Mouse (Mus musculus): ENCODE measurements around the gene Ppp6r1. TPM values are rescaled to one million over a fixed set of nuclear protein-coding genes. Genes with fewer than 3 reads are reported as not detected.

Gene Ppp6r1
- total and polyA plus RNA-seq, 2 experiments from 2014 or later: 9.4 to 142 TPM

DNA sequence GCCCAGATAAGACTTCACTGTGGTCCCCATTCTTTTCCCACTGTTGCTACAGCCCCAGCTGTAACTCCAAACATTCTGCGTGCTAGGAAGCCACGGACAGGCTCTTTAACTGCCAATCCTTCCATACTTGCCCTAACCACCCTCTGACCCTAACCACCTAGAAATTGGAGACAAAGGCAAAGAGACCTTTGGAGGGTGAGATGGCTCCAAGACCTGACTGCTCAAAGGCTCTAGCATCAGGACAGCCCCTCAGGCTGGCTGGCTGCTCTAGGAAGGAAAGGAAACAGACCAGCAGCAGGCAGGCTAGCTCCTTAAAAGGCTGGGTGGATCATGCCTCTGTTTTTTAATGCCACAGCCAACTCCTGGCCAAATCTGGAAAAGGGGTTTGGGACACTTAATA, 4.6 kb downstream of the Ppp6r1 start:
- H3K9ac ChIP-seq (replicated peaks; ENCODE audit: low read length): no peak overlapping the region
- peak overlapping the region; percentile 32; the same call in 1 of the 2 replicates for H3K27ac ChIP-seq
- 0 out of 2 replicates have a peak, but pooled peaks cover 9% of the 10 kb centered on the region for H3K36me3 ChIP-seq (ENCODE audit: insufficient read depth, low read length)
- no peaks in the 10 kb centered on the region for H3K27me3 ChIP-seq (ENCODE audit: insufficient read depth, low read length)
- no peak overlapping the region for H3K4me2 ChIP-seq (ENCODE audit: low read depth, low read length)
- DNase-seq (ENCODE audit: low spot score): no peak
- no peaks in the 10 kb centered on the region for H3K9me3 ChIP-seq (ENCODE audit: low read length)
- H3K4me3 ChIP-seq (ENCODE audit: low read length): no peak overlapping the region
- WGBS: 82% methylated on average over 2 of the region's 2 CpGs
- ATAC-seq: no peak
- no peak for TF ChIP-seq CTCF (IDR thresholded peaks at IDR 0.05; ENCODE audit: low read depth)
- peaks cover 22% of the 10 kb centered on the region for H3K4me1 ChIP-seq (ENCODE audit: insufficient read depth, low read length)

DNA sequence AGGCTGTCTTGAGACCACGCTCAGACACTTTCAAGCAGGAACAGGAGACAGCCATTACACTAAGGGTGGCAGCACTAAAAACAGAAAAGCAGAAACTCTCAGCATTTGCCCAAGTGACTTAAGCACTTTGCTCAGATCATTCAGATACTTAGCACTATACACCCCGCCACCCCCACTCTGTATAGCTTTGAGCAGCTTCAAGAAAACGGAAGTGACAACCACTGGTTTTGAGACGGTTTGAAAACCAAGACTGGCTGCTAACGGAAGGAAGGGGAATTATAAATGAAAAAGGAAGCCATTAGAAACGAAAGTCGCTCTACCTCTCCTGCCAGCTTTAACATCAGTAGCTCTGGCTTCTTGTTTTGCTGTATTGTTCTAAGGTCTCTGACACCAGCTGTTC, 5.0 kb downstream of the Ppp6r1 start:
- 85% methylated on average over 7 of the region's 7 CpGs for WGBS
- no peak for TF ChIP-seq CTCF (IDR thresholded peaks at IDR 0.05; ENCODE audit: low read depth)
- peaks cover 22% of the 10 kb centered on the region for H3K4me1 ChIP-seq (ENCODE audit: insufficient read depth, low read length)

DNA sequence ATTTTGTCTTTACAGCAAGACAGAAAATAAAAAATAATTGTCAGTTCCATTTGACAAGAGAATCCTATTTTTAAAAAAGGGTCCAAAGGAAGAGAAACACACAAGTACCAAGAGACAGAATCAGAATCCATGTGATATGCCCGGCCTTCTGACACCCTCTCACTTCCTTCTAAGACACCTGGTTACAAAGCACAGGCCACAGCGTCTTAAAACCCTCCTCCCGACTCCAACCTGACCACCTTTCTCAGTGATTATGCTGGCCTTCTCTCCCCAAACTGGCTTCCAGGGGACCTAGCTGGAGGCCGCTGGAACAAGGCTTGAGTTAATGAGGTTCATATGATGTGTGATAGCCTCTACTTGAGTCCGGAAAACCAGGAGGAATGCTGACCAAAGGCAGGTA, 5.5 kb downstream of the Ppp6r1 start:
- Histone ChIP-seq H3K4me3 (ENCODE audit: low read length) (no peak overlapping the region), H3K9ac (replicated peaks; ENCODE audit: low read length) (no peak overlapping the region), H3K4me1 (ENCODE audit: insufficient read depth, low read length) (peaks cover 22% of the 10 kb centered on the region), H3K9me3 (ENCODE audit: low read length) (no peaks in the 10 kb centered on the region), H3K27me3 (ENCODE audit: insufficient read depth, low read length) (no peaks in the 10 kb centered on the region), H3K36me3 (ENCODE audit: insufficient read depth, low read length) (0 out of 2 replicates have a peak, but pooled peaks cover 9% of the 10 kb centered on the region), H3K4me2 (ENCODE audit: low read depth, low read length) (no peak overlapping the region), H3K27ac (no peak overlapping the region)
- DNase-seq (ENCODE audit: low spot score) (no peak), ATAC-seq (no peak)
- no peak for TF ChIP-seq CTCF (IDR thresholded peaks at IDR 0.05; ENCODE audit: low read depth)
- 88% methylated on average over 5 of the region's 5 CpGs for WGBS

More for the DNA sequence above, 5.0 kb downstream of the Ppp6r1 start:
- H3K9me3 ChIP-seq (ENCODE audit: low read length): no peaks in the 10 kb centered on the region
- DNase-seq (ENCODE audit: low spot score) (no peak), ATAC-seq (no peak)
- no peak overlapping the region for H3K4me3 ChIP-seq (ENCODE audit: low read length)
- H3K36me3 ChIP-seq (ENCODE audit: insufficient read depth, low read length): 0 out of 2 replicates have a peak, but pooled peaks cover 9% of the 10 kb centered on the region
- no peak overlapping the region for H3K27ac ChIP-seq
- H3K27me3 ChIP-seq (ENCODE audit: insufficient read depth, low read length): no peaks in the 10 kb centered on the region
- H3K4me2 ChIP-seq (ENCODE audit: low read depth, low read length): no peak overlapping the region
- H3K9ac ChIP-seq (replicated peaks; ENCODE audit: low read length): 0 out of 2 replicates have a peak overlapping the region, but pooled peaks have one; percentile 17

DNA sequence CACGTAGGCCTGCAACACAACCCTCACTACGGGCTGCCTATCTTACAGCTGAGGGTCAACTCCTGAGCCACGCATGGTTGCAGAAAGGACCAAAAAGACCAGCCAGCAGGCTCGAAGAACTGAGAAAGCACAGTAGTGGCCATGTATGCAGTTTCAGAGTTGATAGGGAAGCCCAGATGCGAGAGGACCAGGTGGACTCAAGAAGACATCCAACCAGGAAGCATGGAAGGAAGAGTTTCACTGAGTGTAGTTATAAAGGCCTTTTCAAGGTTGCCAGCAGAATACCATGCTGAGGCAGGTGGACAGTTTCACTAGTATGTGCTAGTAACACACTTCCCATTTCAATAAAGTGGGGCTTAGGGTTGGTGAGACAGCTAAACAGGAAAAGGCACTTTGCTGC, 6.1 kb downstream of the Ppp6r1 start:
- DNase-seq (ENCODE audit: low spot score): no peak
- Histone ChIP-seq H3K4me2 (ENCODE audit: low read depth, low read length) (no peak overlapping the region), H3K27ac (no peak overlapping the region), H3K9me3 (ENCODE audit: low read length) (no peaks in the 10 kb centered on the region), H3K9ac (replicated peaks; ENCODE audit: low read length) (no peak overlapping the region), H3K36me3 (ENCODE audit: insufficient read depth, low read length) (0 out of 2 replicates have a peak, but pooled peaks cover 9% of the 10 kb centered on the region), H3K4me3 (ENCODE audit: low read length) (no peak overlapping the region), H3K27me3 (ENCODE audit: insufficient read depth, low read length) (no peaks in the 10 kb centered on the region), H3K4me1 (ENCODE audit: insufficient read depth, low read length) (peaks cover 18% of the 10 kb centered on the region)
- no peak for ATAC-seq
- TF ChIP-seq CTCF (IDR thresholded peaks at IDR 0.05; ENCODE audit: low read depth): no peak
- 91% methylated on average over 5 of the region's 5 CpGs for WGBS

DNA sequence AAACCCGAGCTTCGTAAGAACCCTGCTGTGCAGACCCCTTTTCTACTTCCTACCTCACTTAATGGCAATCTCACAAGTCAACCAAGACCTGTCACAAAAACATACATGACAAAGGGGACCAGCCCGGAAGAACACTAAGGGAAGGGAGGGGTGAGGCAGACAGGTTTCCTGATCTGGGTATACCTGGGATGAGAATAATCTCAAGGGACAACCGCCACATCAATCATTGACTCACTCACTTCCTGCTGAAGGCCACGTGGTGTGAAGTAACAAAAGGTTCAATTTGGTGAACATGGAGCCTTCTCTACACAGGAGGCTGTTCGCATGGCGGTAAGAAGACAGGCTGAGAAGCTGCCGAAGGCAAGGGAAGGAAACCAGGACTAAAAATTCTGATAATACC, 7.2 kb downstream of the Ppp6r1 start:
- no peak for ATAC-seq
- DNase-seq (ENCODE audit: low spot score): no peak
- Histone ChIP-seq H3K27ac (no peak overlapping the region), H3K4me2 (ENCODE audit: low read depth, low read length) (no peak overlapping the region), H3K9ac (replicated peaks; ENCODE audit: low read length) (no peak overlapping the region), H3K27me3 (ENCODE audit: insufficient read depth, low read length) (no peaks in the 10 kb centered on the region), H3K4me1 (ENCODE audit: insufficient read depth, low read length) (peaks cover 11% of the 10 kb centered on the region), H3K4me3 (ENCODE audit: low read length) (no peak overlapping the region), H3K9me3 (ENCODE audit: low read length) (no peaks in the 10 kb centered on the region), H3K36me3 (ENCODE audit: insufficient read depth, low read length) (peaks cover 11% of the 10 kb centered on the region; the same call in 1 of the 2 replicates)
- WGBS: 80% methylated on average over 8 of the region's 8 CpGs
- TF ChIP-seq CTCF (IDR thresholded peaks at IDR 0.05; ENCODE audit: low read depth): no peak

DNA sequence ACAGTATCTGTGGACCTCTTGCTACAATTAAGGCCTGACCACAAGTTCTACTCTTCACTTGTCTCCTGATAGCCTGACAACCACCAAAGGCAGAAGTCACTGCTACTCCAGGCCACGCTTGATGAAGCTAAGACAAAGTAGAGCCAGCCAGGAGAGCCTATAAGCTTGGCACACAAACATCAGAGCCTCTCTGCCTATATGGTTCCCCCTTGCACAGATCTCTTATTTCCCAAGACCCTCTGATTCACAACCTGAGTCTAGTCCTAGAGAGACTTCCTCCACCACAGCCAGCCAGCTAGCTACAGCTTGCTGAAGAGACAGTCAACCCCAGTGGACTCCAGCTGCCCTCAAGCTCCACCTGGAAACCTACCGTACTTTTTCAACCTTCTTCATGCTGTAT, 10.8 kb downstream of the Ppp6r1 start:
- no peaks in the 10 kb centered on the region for H3K27me3 ChIP-seq (ENCODE audit: insufficient read depth, low read length)
- H3K9ac ChIP-seq (replicated peaks; ENCODE audit: low read length): no peak overlapping the region
- no peaks in the 10 kb centered on the region for H3K9me3 ChIP-seq (ENCODE audit: low read length)
- H3K27ac ChIP-seq: no peak overlapping the region
- H3K4me3 ChIP-seq (ENCODE audit: low read length): no peak overlapping the region
- no peak overlapping the region for H3K4me2 ChIP-seq (ENCODE audit: low read depth, low read length)
- peaks cover 32% of the 10 kb centered on the region; the same call in 1 of the 2 replicates for H3K36me3 ChIP-seq (ENCODE audit: insufficient read depth, low read length)
- no peak for ATAC-seq
- H3K4me1 ChIP-seq (ENCODE audit: insufficient read depth, low read length): no peaks in the 10 kb centered on the region
- DNase-seq (ENCODE audit: low spot score): no peak
- no peak for TF ChIP-seq CTCF (IDR thresholded peaks at IDR 0.05; ENCODE audit: low read depth)
- 84% methylated on average over 2 of the region's 2 CpGs for WGBS

DNA sequence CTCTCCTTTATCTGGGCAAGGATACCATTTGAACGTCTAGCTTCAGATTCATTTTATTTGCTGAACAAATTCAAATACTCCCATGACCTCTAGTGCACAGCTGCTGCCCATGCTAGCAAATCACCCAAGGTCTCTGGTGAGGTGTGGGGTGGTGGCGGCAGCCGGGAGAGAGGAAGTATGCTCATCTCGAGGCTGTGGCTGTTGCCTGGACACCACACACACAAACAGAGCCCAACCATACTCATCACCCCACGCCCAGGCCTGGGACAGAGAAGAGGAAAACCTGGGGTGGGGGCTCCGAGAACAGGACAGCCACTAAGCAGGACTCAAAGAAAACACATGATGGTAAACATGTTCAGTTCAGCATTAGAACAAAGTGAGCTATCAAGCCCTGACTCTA, 11.5 kb downstream of the Ppp6r1 start:
- no peak for TF ChIP-seq CTCF (IDR thresholded peaks at IDR 0.05; ENCODE audit: low read depth)
- WGBS: 73% methylated on average over 6 of the region's 6 CpGs
- ATAC-seq (no peak), DNase-seq (ENCODE audit: low spot score) (no peak)
- Histone ChIP-seq H3K4me2 (ENCODE audit: low read depth, low read length) (no peak overlapping the region), H3K4me3 (ENCODE audit: low read length) (no peak overlapping the region), H3K4me1 (ENCODE audit: insufficient read depth, low read length) (no peaks in the 10 kb centered on the region), H3K9me3 (ENCODE audit: low read length) (no peaks in the 10 kb centered on the region), H3K27me3 (ENCODE audit: insufficient read depth, low read length) (no peaks in the 10 kb centered on the region), H3K36me3 (ENCODE audit: insufficient read depth, low read length) (peaks cover 37% of the 10 kb centered on the region), H3K9ac (replicated peaks; ENCODE audit: low read length) (no peak overlapping the region), H3K27ac (no peak overlapping the region)

Data from hindbrain, postnatal 0 days (tissue).